In genomic region chr4:41755338-41756305, GRCm38 (mm10) we compare ENCODE assay signal across 8 mouse cellular contexts. TPM values are rescaled to one million over a fixed set of nuclear protein-coding genes. Genes with fewer than 3 reads are reported as not detected.
A peak's percentile ranks its signal among the peaks of the same experiment; 100 is the strongest.
DNase-seq lines count a peak whose midpoint lies in the region; ATAC-seq and TF ChIP-seq lines count a peak whose summit lies in the region.

TSS of gene Sigmar1 (minus strand) at chr4:41756157.

- H3K4me3 ChIP-seq in ES-E14 (ENCODE audit: insufficient read depth in 1 of 2, low read depth in 1 of 2, low read length in 2 of 2, poor library complexity in 1 of 2, severe bottlenecking in 1 of 2): peak within 1 kb of the TSS; percentile 87 to 93
- peak within 1 kb of the TSS; percentile 73 for H3K4me3 ChIP-seq in forebrain, embryonic 16.5 days (replicated peaks; ENCODE audit: low read length)
- peak within 1 kb of the TSS; percentile 76 for H3K4me3 ChIP-seq in neural tube, embryonic 14.5 days (ENCODE audit: low read depth, low read length)
- H3K4me3 ChIP-seq in testis, adult 2 months (ENCODE audit: control insufficient read depth, low read depth, low read length): peak within 1 kb of the TSS; percentile 88

- peak; percentile 56 for ATAC-seq in forebrain, embryonic 16.5 days
- ATAC-seq in neural tube, embryonic 14.5 days (ENCODE audit: low read depth): peak; percentile 82

- TF ChIP-seq POLR2A in testis, adult 2 months (IDR thresholded peaks at IDR 0.05; ENCODE audit: control insufficient read depth, low read depth, low read length): peak; percentile 45; the same call in 1 of the 2 replicates

- H3K27me3 ChIP-seq in forebrain, embryonic 16.5 days (replicated peaks; ENCODE audit: control insufficient read depth, insufficient read depth, low read length): no peaks in the 10 kb centered on the region
- no peaks in the 10 kb centered on the region for H3K27me3 ChIP-seq in neural tube, embryonic 14.5 days (ENCODE audit: control insufficient read depth, insufficient read depth, low read length)
- H3K27me3 ChIP-seq in testis, adult 2 months (ENCODE audit: control insufficient read depth, insufficient read depth, low read length): no peaks in the 10 kb centered on the region

- peak; percentile 94 for DNase-seq in ES-E14 (ENCODE audit: low read depth, low spot score)
- DNase-seq in cerebellum, adult 11-12 months: peak; percentile 89
- DNase-seq in heart, postnatal 25 days (ENCODE audit: low spot score): peak; percentile 74
- DNase-seq in layer of hippocampus, adult 18-20 months (ENCODE audit: low spot score in 2 of 2): peak; percentile 70 to 87
- DNase-seq in lung, adult 18-20 months: peak; percentile 88 to 91

- H3K27ac ChIP-seq in ES-E14 (ENCODE audit: insufficient read depth, low read depth, low read length, poor library complexity, severe bottlenecking): peak within 1 kb of the TSS; percentile 69
- H3K27ac ChIP-seq in forebrain, embryonic 16.5 days (ENCODE audit: low read length): peak within 1 kb of the TSS; percentile 58
- H3K27ac ChIP-seq in neural tube, embryonic 14.5 days (ENCODE audit: low read depth, low read length): peak within 1 kb of the TSS; percentile 72
- peak within 1 kb of the TSS; percentile 84 for H3K27ac ChIP-seq in testis, adult 2 months (ENCODE audit: control insufficient read depth, insufficient read depth, low read depth, low read length)

- H3K9ac ChIP-seq in ES-E14 (ENCODE audit: insufficient read depth, low read depth, low read length, poor library complexity, severe bottlenecking): peak within 1 kb of the TSS; percentile 88
- peak within 1 kb of the TSS; percentile 71 for H3K9ac ChIP-seq in forebrain, embryonic 16.5 days (replicated peaks; ENCODE audit: low read depth, low read length)
- peak within 1 kb of the TSS; percentile 76 for H3K9ac ChIP-seq in neural tube, embryonic 14.5 days (replicated peaks; ENCODE audit: low read depth, low read length)

- peaks cover 11% of the 10 kb centered on the region; the same call in 1 of the 2 replicates for H3K36me3 ChIP-seq in ES-E14 (ENCODE audit: control insufficient read depth, insufficient read depth, low read length, poor library complexity, severe bottlenecking)
- no peaks in the 10 kb centered on the region for H3K36me3 ChIP-seq in forebrain, embryonic 16.5 days (ENCODE audit: control insufficient read depth, insufficient read depth)
- no peaks in the 10 kb centered on the region for H3K36me3 ChIP-seq in neural tube, embryonic 14.5 days (ENCODE audit: control insufficient read depth, insufficient read depth, low read length)
- no peaks in the 10 kb centered on the region for H3K36me3 ChIP-seq in testis, adult 2 months (ENCODE audit: control insufficient read depth, insufficient read depth, low read length)

- H3K9me3 ChIP-seq in ES-E14 (ENCODE audit: control insufficient read depth, insufficient read depth, low read depth, low read length): no peaks in the 10 kb centered on the region
- H3K9me3 ChIP-seq in forebrain, embryonic 16.5 days (ENCODE audit: control insufficient read depth, low read length): no peaks in the 10 kb centered on the region
- no peaks in the 10 kb centered on the region for H3K9me3 ChIP-seq in neural tube, embryonic 14.5 days (ENCODE audit: control insufficient read depth, low read length)

- in situ Hi-C loops in ES-E14 (cut with MboI; ENCODE audit: low sequenced_read_pairs in 2 of 2, unreplicated experiment in 2 of 2): no loop called here

- intact Hi-C loops in heart, postnatal 25 days (cut with DNase I): loop anchor here (2.0 kb wide), 1 partner anchor 17 kb away; no protein-coding TSS in a partner anchor

- TF ChIP-seq CTCF in testis, adult 2 months (IDR thresholded peaks at IDR 0.05; ENCODE audit: control insufficient read depth, insufficient read depth, insufficient replicate concordance, low read depth, low read length): peak; percentile 52; the same call in 1 of the 2 replicates

- under 1% methylated on average over 57 of the region's 57 CpGs for WGBS in forebrain, embryonic 16.5 days
- WGBS in neural tube, embryonic 14.5 days: under 1% methylated on average over 57 of the region's 57 CpGs

- peak within 1 kb of the TSS; percentile 93 for H3K4me2 ChIP-seq in forebrain, embryonic 16.5 days (ENCODE audit: low read length)
- peak within 1 kb of the TSS; percentile 93 for H3K4me2 ChIP-seq in neural tube, embryonic 14.5 days (ENCODE audit: low read depth, low read length)

- H3K4me1 ChIP-seq in ES-E14 (ENCODE audit: control insufficient read depth in 2 of 2, insufficient read depth in 2 of 2, low read length in 2 of 2, poor library complexity in 1 of 2): peaks cover 2 to 12% of the 10 kb centered on the region in 2 experiments; a peak in 2 of 4 replicates
- H3K4me1 ChIP-seq in forebrain, embryonic 16.5 days (replicated peaks; ENCODE audit: control insufficient read depth, insufficient read depth, low read length): peaks cover 18% of the 10 kb centered on the region
- peaks cover 10% of the 10 kb centered on the region; the same call in 1 of the 2 replicates for H3K4me1 ChIP-seq in neural tube, embryonic 14.5 days (ENCODE audit: control insufficient read depth, insufficient read depth, low read length)
- peaks cover 24% of the 10 kb centered on the region for H3K4me1 ChIP-seq in testis, adult 2 months (ENCODE audit: control insufficient read depth, insufficient read depth, low read length)

TF ChIP-seq in ES-E14, 5 proteins besides CTCF, POLR2A, EP300 and RAD21:
- TF ChIP-seq ZC3H11A (IDR thresholded peaks at IDR 0.05; ENCODE audit: borderline replicate concordance, low read depth, low read length) (peak; percentile 60; the same call in 1 of the 2 replicates), MAFK (IDR thresholded peaks at IDR 0.05; ENCODE audit: insufficient read depth, low read depth, low read length) (no peak), CHD2 (IDR thresholded peaks at IDR 0.05; ENCODE audit: low read depth, low read length) (0 out of 2 replicates have a peak, but pooled peaks have one; percentile 20), ZNF384 (IDR thresholded peaks at IDR 0.05; ENCODE audit: low read depth, low read length) (peak; percentile 67; the same call in 1 of the 2 replicates), HCFC1 (IDR thresholded peaks at IDR 0.05; ENCODE audit: borderline replicate concordance, insufficient read depth, low read length) (no peak)

RNA-seq across cellular contexts. Expression of gene Sigmar1, which starts in this region (rescaled TPM):
- 198 and 230 TPM in 2 replicates for total RNA-seq in ES-E14 (2012; rRNA removed)
- polyA plus RNA-seq in forebrain, embryonic 16.5 days (2015; fragmentation: Nextera tagmentation; extraction: Ambion mirVana): 48.0 and 55.8 TPM in 2 replicates
- total RNA-seq in heart, postnatal 25 days (2021): 10 to 100 TPM; 18.0 to 19.6 TPM
- 10 to 100 TPM; 36.9 to 44.0 TPM for total RNA-seq in layer of hippocampus, adult 18-20 months (2021)
- polyA plus RNA-seq in neural tube, embryonic 14.5 days (2014; fragmentation: Nextera tagmentation; extraction: Ambion mirVana): 77.6 and 89.3 TPM in 2 replicates
- 21.0 and 22.3 TPM in 2 replicates for polyA plus RNA-seq in testis, adult 2 months (2012; rRNA removed)

Comparison
In these comparisons a context has a peak if more than half of its experiments do, and no peak if none do; other contexts are left out.
1. Peak in every context shown above with its lines: DNase-seq, ATAC-seq, H3K4me3 ChIP-seq and H3K27ac ChIP-seq.